Mouse (Mus musculus): ENCODE measurements around the gene Cd300ld2. TPM values are rescaled to one million over a fixed set of nuclear protein-coding genes. Genes with fewer than 3 reads are reported as not detected.

The Cd300ld2 gene
- total RNA-seq, 4 experiments from 2014 or later: 1.6 TPM; not detected in 3

Other genes starting within 250 kb of the Cd300ld2 start
- gene Btbd17, start 220.2 kb downstream of the Cd300ld2 start, total RNA-seq (2022): not detected
- not detected for gene Gpr142, start 217.3 kb downstream of the Cd300ld2 start, total RNA-seq (2022)
- 1 to 10 TPM; 4.3 to 7.7 (median 4.6) TPM for gene Gprc5c, start 165.0 kb downstream of the Cd300ld2 start, total RNA-seq (2022)
- gene Cd300a, start 126.2 kb downstream of the Cd300ld2 start, total RNA-seq (2022): 1 to 10 TPM; 1.1 to 3.9 (median 3.3) TPM
- gene Cd300lb, start 81.8 kb downstream of the Cd300ld2 start, total RNA-seq (2022): 1 to 10 TPM; 1.3 to 3.1 (median 1.7) TPM
- gene Cd300c, start 47.0 kb downstream of the Cd300ld2 start, total RNA-seq (2022): not detected
- 1 to 10 TPM; 1.6 to 3.1 (median 2.1) TPM for gene Cd300ld, start 26.3 kb downstream of the Cd300ld2 start, total RNA-seq (2022)
- 10 to 100 TPM in 1 of 4 experiments, 1 to 10 TPM in 3; 3.7 to 11.4 (median 7.5) TPM for gene Cd300c2, start 14.3 kb downstream of the Cd300ld2 start, total RNA-seq (2022)
- not detected for gene Cd300ld4, start 10.8 kb upstream of the Cd300ld2 start, total RNA-seq (2022)
- 10 to 100 TPM in 1 of 4 experiments, 1 to 10 TPM in 3; 3.2 to 11.2 (median 4.5) TPM for gene Cd300ld5, start 21.6 kb upstream of the Cd300ld2 start, total RNA-seq (2022)
- gene Cd300ld3, start 32.2 kb upstream of the Cd300ld2 start, total RNA-seq (2022): 10 to 100 TPM in 3 of 4 experiments, 1 to 10 TPM in 1; 9.5 to 18.1 (median 12.1) TPM
- gene Cd300e, start 46.0 kb upstream of the Cd300ld2 start, total RNA-seq (2022): under 1 TPM; 0.62 to 0.91 (median 0.64) TPM
- 1 to 10 TPM in 3 of 4 experiments, under 1 TPM in 1; 0.58 to 1.8 (median 1.4) TPM for gene Rab37, start 75.2 kb upstream of the Cd300ld2 start, total RNA-seq (2022)
- gene Cd300lf, start 117.8 kb upstream of the Cd300ld2 start, total RNA-seq (2022): 1 to 10 TPM in 3 of 4 experiments, under 1 TPM in 1; 0.95 to 1.9 (median 1.4) TPM
- 10 to 100 TPM; 21.0 to 25.6 (median 22.2) TPM for gene Slc9a3r1, start 147.1 kb upstream of the Cd300ld2 start, total RNA-seq (2022)
- gene Tmem104, start 171.3 kb upstream of the Cd300ld2 start, total RNA-seq (2022): 10 to 100 TPM; 24.8 to 34.0 (median 27.3) TPM
- 10 to 100 TPM; 29.0 to 32.1 (median 30.3) TPM for gene Nat9, start 171.7 kb upstream of the Cd300ld2 start, total RNA-seq (2022)

Measured in adrenal gland, adult 8-10 months (tissue).